Mouse (Mus musculus): Measurements from ENCODE around the gene Iqsec3.

DNA sequence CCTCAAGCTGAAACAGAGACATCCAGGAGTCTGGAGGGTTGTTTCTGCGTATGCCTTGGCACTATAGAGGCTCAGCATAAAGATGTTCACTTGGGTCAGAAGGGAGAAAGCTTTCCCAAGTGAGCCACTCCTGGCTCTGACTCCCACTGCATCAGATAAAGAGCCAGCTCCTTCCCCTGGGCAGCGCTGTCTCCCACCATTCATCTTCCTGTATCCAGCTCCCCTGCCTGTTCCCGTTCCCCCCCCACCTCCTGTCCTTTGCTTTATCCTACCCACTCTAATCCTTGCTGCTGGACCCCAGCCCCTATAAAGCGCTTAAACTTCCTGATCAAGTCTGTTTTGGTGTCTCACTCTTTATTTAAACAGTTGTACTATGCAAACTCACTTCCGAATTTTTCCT, 1.2 kb downstream of the Iqsec3 start:
- TF ChIP-seq CTCF (IDR thresholded peaks at IDR 0.05; ENCODE audit: extremely low read depth, insufficient read depth, low read length) = no peak
- no peak for TF ChIP-seq POLR2A (IDR thresholded peaks at IDR 0.05; ENCODE audit: extremely low read depth, insufficient read depth, low read length)

All from cortical plate, adult 2 months (tissue).